ENCODE assay signal across 8 mouse cellular contexts in the genomic region with DNA sequence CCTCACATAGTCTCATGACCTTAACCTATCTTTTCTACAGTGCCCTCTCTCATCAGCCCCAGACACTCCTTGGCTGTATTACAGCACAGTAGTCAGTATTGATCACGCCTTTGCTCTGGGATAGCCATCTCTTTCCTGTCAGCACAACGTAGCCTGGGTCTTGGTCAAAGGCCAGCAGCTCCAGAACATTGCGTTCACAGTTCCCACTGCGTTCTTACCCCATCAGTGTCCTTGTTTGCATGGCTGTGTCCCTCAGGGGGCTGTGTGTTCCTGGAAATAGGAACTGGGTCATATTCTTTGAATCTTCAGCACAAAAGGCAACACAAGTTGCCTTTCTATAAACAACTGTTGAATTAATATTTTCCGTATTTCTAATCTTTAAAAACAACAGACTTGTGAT.
DNase-seq lines count a peak whose midpoint lies in the region.

No protein-coding gene starts in this region.

- intact Hi-C loops in left cerebral cortex, postnatal 25 days (cut with DNase I): no loop called here

- peak; percentile 4 for DNase-seq in cerebellum, adult 11-12 months
- DNase-seq in cerebellum, adult 18-20 months: no peak
- DNase-seq in kidney, postnatal 36 days: peak; percentile 3 to 36
- DNase-seq in kidney, adult 11 months: no peak
- peak; percentile 44 to 45 for DNase-seq in gastrocnemius, adult 8-10 months (ENCODE audit: low spot score in 2 of 2)
- DNase-seq in lung, postnatal 36 days: peak; percentile 33
- DNase-seq in spleen, adult 18-20 months: no peak
- DNase-seq in left cerebral cortex, postnatal 25 days (ENCODE audit: low spot score in 2 of 2): no peak

Comparison
In these comparisons a context has a peak if more than half of its experiments do, and no peak if none do; other contexts are left out.
1. DNase-seq: peak in cerebellum, adult 11-12 months (single experiment), kidney, postnatal 36 days (2 of 2), gastrocnemius, adult 8-10 months (2 of 2) and lung, postnatal 36 days (single experiment); none in cerebellum, adult 18-20 months (0 of 2), kidney, adult 11 months (single experiment), spleen, adult 18-20 months (0 of 2) and left cerebral cortex, postnatal 25 days (0 of 2).